11 mouse cellular contexts compared by ENCODE assay signal in the genomic region with DNA sequence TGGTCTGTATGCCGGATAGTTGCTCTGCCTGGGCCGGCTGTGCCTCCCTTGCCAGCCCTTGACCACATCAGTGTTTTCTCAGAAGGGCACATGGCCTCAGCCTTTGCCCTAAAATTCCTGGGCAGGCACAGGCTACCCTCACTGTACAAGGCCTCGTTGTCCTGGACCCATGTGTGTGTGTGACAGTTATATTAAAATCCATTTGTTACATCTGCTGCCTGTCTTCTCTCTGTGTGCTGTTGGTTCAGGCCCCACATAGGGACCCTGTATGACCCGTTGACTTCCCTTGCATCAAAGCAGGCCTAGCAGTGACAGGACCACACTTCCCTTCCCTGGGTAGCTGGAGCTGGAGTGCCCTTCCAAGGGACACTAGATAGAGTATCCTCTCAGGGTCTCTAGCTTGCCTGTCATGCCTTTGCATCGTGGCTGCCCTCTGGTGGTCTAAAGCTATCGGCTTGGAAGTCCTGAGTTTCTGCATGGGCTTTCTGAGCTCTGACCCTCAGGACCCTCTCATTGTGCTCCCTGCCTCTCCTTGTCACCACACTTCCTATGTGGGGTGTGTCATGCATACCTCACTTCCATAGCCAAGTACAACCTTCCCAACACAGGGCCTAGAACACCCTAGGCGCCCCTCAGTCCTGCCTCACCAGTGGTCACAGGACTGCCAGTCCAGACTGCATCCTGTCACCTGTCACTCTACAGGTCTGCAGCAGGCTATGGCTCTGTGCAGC. TPM values are rescaled to one million over a fixed set of nuclear protein-coding genes. Genes with fewer than 3 reads are reported as not detected.
A peak's percentile ranks its signal among the peaks of the same experiment; 100 is the strongest.
DNase-seq lines count a peak whose midpoint lies in the region; ATAC-seq and TF ChIP-seq lines count a peak whose summit lies in the region.
"Had no signal": no experiment of that assay in that cellular context is flagged by ENCODE, and none has a peak within 500 bp of the region (broad histone marks: within the 10 kb centered on the region; RNA-seq: fewer than 3 reads in every experiment).

No protein-coding gene starts in this region.

- H3K9ac ChIP-seq in forebrain, embryonic 11.5 days (ENCODE audit: low read length), result no peak overlapping the region
- no peak overlapping the region for H3K9ac ChIP-seq in midbrain, embryonic 16.5 days (ENCODE audit: low read depth, low read length)
- H3K9ac ChIP-seq: embryonic facial prominence, embryonic 12.5 days had no signal

- H3K4me3 ChIP-seq in left cerebral cortex, adult 2 months, result no peak overlapping the region
- H3K4me3 ChIP-seq in forebrain, embryonic 11.5 days (ENCODE audit: low read depth, low read length), result no peak overlapping the region
- H3K4me3 ChIP-seq in midbrain, embryonic 16.5 days (ENCODE audit: low read depth, low read length), result no peak overlapping the region
- H3K4me3 ChIP-seq: embryonic facial prominence, embryonic 12.5 days had no signal

- H3K36me3 ChIP-seq in forebrain, embryonic 11.5 days (ENCODE audit: control insufficient read depth, insufficient read depth, low read length), result no peaks in the 10 kb centered on the region; the same call in 1 of the 2 replicates
- H3K36me3 ChIP-seq in midbrain, embryonic 16.5 days (ENCODE audit: control insufficient read depth, insufficient read depth, low read length), result peaks cover 25% of the 10 kb centered on the region

- H3K27me3 ChIP-seq in forebrain, embryonic 11.5 days (ENCODE audit: control insufficient read depth, insufficient read depth, low read length), result no peaks in the 10 kb centered on the region
- H3K27me3 ChIP-seq in midbrain, embryonic 16.5 days (ENCODE audit: control insufficient read depth, insufficient read depth, low read depth, low read length), result no peaks in the 10 kb centered on the region
- H3K27me3 ChIP-seq: embryonic facial prominence, embryonic 12.5 days had no signal

- DNase-seq in left cerebral cortex, adult 2 months (ENCODE audit: extremely low spot score in 1 of 2, low spot score in 2 of 2), result no peak
- no peak for DNase-seq in left cerebral cortex, adult 9 months (ENCODE audit: low spot score in 2 of 2)
- peak; percentile 61 for DNase-seq in NIH3T3 (ENCODE audit: low read depth)
- peak; percentile 68 for DNase-seq in forebrain, embryonic 11.5 days (ENCODE audit: low spot score)
- peak; percentile 27 to 71 for DNase-seq in kidney, postnatal 36 days
- DNase-seq in T-cell, adult 2 months (ENCODE audit: low spot score), result no peak
- DNase-seq in cerebellum, adult 9-10 months, result no peak

- H3K27ac ChIP-seq in left cerebral cortex, adult 2 months, result no peak overlapping the region
- H3K27ac ChIP-seq in forebrain, embryonic 11.5 days (ENCODE audit: low read depth, low read length), result no peak overlapping the region
- no peak overlapping the region for H3K27ac ChIP-seq in midbrain, embryonic 16.5 days (ENCODE audit: low read length)
- H3K27ac ChIP-seq: embryonic facial prominence, embryonic 12.5 days had no signal

- WGBS in forebrain, embryonic 11.5 days, result 52% methylated on average over 7 of the region's 7 CpGs
- 54% methylated on average over 7 of the region's 7 CpGs for WGBS in midbrain, embryonic 16.5 days

- no peaks in the 10 kb centered on the region for H3K4me1 ChIP-seq in forebrain, embryonic 11.5 days (replicated peaks; ENCODE audit: control insufficient read depth, insufficient read depth, low read length)
- no peaks in the 10 kb centered on the region for H3K4me1 ChIP-seq in midbrain, embryonic 16.5 days (ENCODE audit: control insufficient read depth, insufficient read depth, low read length)

- peak; percentile 39; the same call in 1 of the 2 replicates for ATAC-seq in forebrain, embryonic 11.5 days (replicated peaks; ENCODE audit: low FRiP score)
- peak; percentile 57; the same call in 1 of the 2 replicates for ATAC-seq in midbrain, embryonic 16.5 days

- H3K4me2 ChIP-seq in forebrain, embryonic 11.5 days (ENCODE audit: low read depth, low read length, severe bottlenecking), result no peak overlapping the region
- no peak overlapping the region for H3K4me2 ChIP-seq in midbrain, embryonic 16.5 days (ENCODE audit: low read length)
- H3K4me2 ChIP-seq: embryonic facial prominence, embryonic 12.5 days had no signal

- TF ChIP-seq CTCF in left cerebral cortex, adult 2 months (IDR thresholded peaks at IDR 0.05), result peak; percentile 52

- H3K9me3 ChIP-seq in forebrain, embryonic 11.5 days (ENCODE audit: control insufficient read depth, low read length), result no peaks in the 10 kb centered on the region
- H3K9me3 ChIP-seq in midbrain, embryonic 16.5 days (replicated peaks; ENCODE audit: control insufficient read depth, low read length, poor library complexity, severe bottlenecking), result no peaks in the 10 kb centered on the region
- H3K9me3 ChIP-seq: embryonic facial prominence, embryonic 12.5 days had no signal

- intact Hi-C loops in left cerebral cortex, adult 2 months (cut with DNase I), result loop anchor here (5.0 kb wide), 1 partner anchor 80 kb away; no protein-coding TSS in a partner anchor

RNA-seq across cellular contexts. Expression of a gene that starts 17.5 kb away (rescaled TPM):
- 10 to 100 TPM; 83.1 to 84.7 TPM for total RNA-seq in left cerebral cortex, adult 2 months (2021)
- 173 and 190 TPM in 2 replicates for polyA plus RNA-seq in forebrain, embryonic 11.5 days (2014; fragmentation: Nextera tagmentation; extraction: Ambion mirVana)
- 288 and 297 TPM in 2 replicates for polyA plus RNA-seq in midbrain, embryonic 16.5 days (2015; fragmentation: Nextera tagmentation; extraction: Ambion mirVana)

RNA-seq across cellular contexts. Expression of a gene that starts 37.8 kb away (rescaled TPM):
- 10 to 100 TPM; 59.0 to 60.9 TPM for total RNA-seq in left cerebral cortex, adult 2 months (2021)
- polyA plus RNA-seq in forebrain, embryonic 11.5 days (2014; fragmentation: Nextera tagmentation; extraction: Ambion mirVana), result 74.2 and 76.0 TPM in 2 replicates
- 111 and 112 TPM in 2 replicates for polyA plus RNA-seq in midbrain, embryonic 16.5 days (2015; fragmentation: Nextera tagmentation; extraction: Ambion mirVana)

RNA-seq across cellular contexts. Expression of a gene that starts 43.9 kb away (rescaled TPM):
- not detected for total RNA-seq in left cerebral cortex, adult 2 months (2021)
- polyA plus RNA-seq in forebrain, embryonic 11.5 days (2014; fragmentation: Nextera tagmentation; extraction: Ambion mirVana), result not detected in 2 replicates
- polyA plus RNA-seq in midbrain, embryonic 16.5 days (2015; fragmentation: Nextera tagmentation; extraction: Ambion mirVana), result not detected in 2 replicates
- total RNA-seq: left cerebral cortex, postnatal 25 days had no signal
- polyA plus RNA-seq: embryonic facial prominence, embryonic 12.5 days; stomach, embryonic 14.5 days had no signal

RNA-seq across cellular contexts. Expression of a gene that starts 44.7 kb away (rescaled TPM):
- total RNA-seq in left cerebral cortex, adult 2 months (2021), result under 1 TPM in 1 of 2 experiments, not detected in 1; 0.33 TPM
- polyA plus RNA-seq in forebrain, embryonic 11.5 days (2014; fragmentation: Nextera tagmentation; extraction: Ambion mirVana), result 0.25 TPM in 1 of 2 replicates, not detected in the other
- 0.11 TPM in 1 of 2 replicates, not detected in the other for polyA plus RNA-seq in midbrain, embryonic 16.5 days (2015; fragmentation: Nextera tagmentation; extraction: Ambion mirVana)
- polyA plus RNA-seq: embryonic facial prominence, embryonic 12.5 days; stomach, embryonic 14.5 days had no signal

RNA-seq across cellular contexts. Expression of a gene that starts 47.7 kb away (rescaled TPM):
- 1 to 10 TPM; 3.9 to 6.2 TPM for total RNA-seq in left cerebral cortex, adult 2 months (2021)
- polyA plus RNA-seq in forebrain, embryonic 11.5 days (2014; fragmentation: Nextera tagmentation; extraction: Ambion mirVana), result 45.4 and 48.2 TPM in 2 replicates
- 9.7 and 11.3 TPM in 2 replicates for polyA plus RNA-seq in midbrain, embryonic 16.5 days (2015; fragmentation: Nextera tagmentation; extraction: Ambion mirVana)

Comparison
In these comparisons a context has a peak if more than half of its experiments do, and no peak if none do; other contexts are left out.
1. DNase-seq: peak in NIH3T3 (single experiment), forebrain, embryonic 11.5 days (single experiment) and kidney, postnatal 36 days (2 of 2); none in left cerebral cortex, adult 2 months (0 of 2), left cerebral cortex, adult 9 months (0 of 2), T-cell, adult 2 months (single experiment) and cerebellum, adult 9-10 months (single experiment).